Mouse (Mus musculus) midbrain, embryonic 11.5 days (tissue): ENCODE results near the gene Cyp1b1. TPM values are rescaled to one million over a fixed set of nuclear protein-coding genes. Genes with fewer than 3 reads are reported as not detected.

ENCODE experiments used
- polyA plus RNA-seq: library from polyadenylated mRNA; unstranded; fragments of >200 nt; fragmentation: Nextera tagmentation; extraction: Ambion mirVana; gene quantifications from 2 replicates; pipeline ENCODE4 v1.2.1, GENCODE M21; 2014

The Cyp1b1 gene
- polyA plus RNA-seq, 1 experiment from 2014 or later: 1.9 TPM

Other genes starting within 250 kb of the Cyp1b1 start
- 5.7 and 7.2 TPM in 2 replicates for gene Rmdn2, start 103.2 kb downstream of the Cyp1b1 start, polyA plus RNA-seq
- 40.9 and 44.3 TPM in 2 replicates for gene Atl2, start 181.1 kb upstream of the Cyp1b1 start, polyA plus RNA-seq